Mouse (Mus musculus) testis, adult 2 months (tissue): ENCODE data around the gene Smndc1.
"Not testable (repeated sequence)": the region's sequence is repeated elsewhere in the genome, so short reads cannot be mapped to it uniquely, and the experiment has no call there.

Source experiments
- CTCF ChIP-seq: fragments of 200-500 bp; IDR thresholded peaks from 2 replicates; pipeline ENCODE4 v1.5.1; 2012; ENCODE audit warnings: low read depth, mild to moderate bottlenecking, inconsistent platforms, low read length, moderate library complexity; ENCODE audit not compliant: control insufficient read depth, insufficient read depth, insufficient replicate concordance
- POLR2A ChIP-seq: fragments of 200-500 bp; IDR thresholded peaks from 2 replicates; pipeline ENCODE4 v1.6.1; 2012; ENCODE audit warnings: low read depth, mild to moderate bottlenecking, inconsistent platforms, low read length, moderate library complexity; ENCODE audit not compliant: control insufficient read depth

DNA sequence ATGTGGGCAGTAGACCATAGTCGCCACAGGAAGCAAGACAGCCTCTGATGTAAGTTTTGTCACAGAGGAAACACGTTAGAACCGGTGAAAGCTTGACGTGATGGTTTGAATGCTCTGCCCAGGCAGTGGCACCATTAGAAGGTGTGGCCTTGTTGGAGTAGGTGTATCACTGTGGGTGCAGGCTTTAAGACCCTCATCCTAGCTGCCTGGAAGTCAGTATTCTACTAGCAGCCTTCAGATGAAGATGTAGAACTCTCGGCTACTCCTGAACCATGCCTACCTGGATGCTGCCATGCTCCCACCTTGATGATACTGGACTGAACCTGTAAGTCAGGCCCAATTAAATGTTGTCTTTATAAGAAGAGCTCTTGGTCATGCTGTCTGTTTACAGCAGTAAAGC lies 5.4 kb upstream of the Smndc1 start:
- not testable (repeated sequence) for TF ChIP-seq POLR2A, CTCF
